Mouse (Mus musculus) lung, embryonic 15.5 days (tissue): ENCODE results near the gene Pls3. TPM values are rescaled to one million over a fixed set of nuclear protein-coding genes. Genes with fewer than 3 reads are reported as not detected.
"Not testable (repeated sequence)": the region's sequence is repeated elsewhere in the genome, so short reads cannot be mapped to it uniquely, and the experiment has no call there.

ENCODE experiments used
- ATAC-seq: fragments of 200-750 bp; cut with Nextera tagmentation; 2 replicates; pipeline ENCODE4 v1.8.0; 2017; ENCODE audit warnings: moderate number of reproducible peaks, borderline replicate concordance; ENCODE audit not compliant: low FRiP score, low TSS enrichment; ENCODE audit errors: extremely low read depth
- H3K27ac ChIP-seq: fragments of 300-500 bp; sonication (generic); 2 replicates; pipeline ENCODE4 v1.5.1; 2015; ENCODE audit warnings: moderate library complexity, mild to moderate bottlenecking, inconsistent platforms
- H3K27me3 ChIP-seq: fragments of 300-500 bp; sonication (generic); 2 replicates; pipeline ENCODE4 v1.6.1; 2015; ENCODE audit warnings: inconsistent platforms
- H3K36me3 ChIP-seq: fragments of 300-500 bp; sonication (generic); 2 replicates; pipeline ENCODE4 v1.6.1; 2015; ENCODE audit warnings: inconsistent platforms
- H3K4me1 ChIP-seq: fragments of 300-500 bp; sonication (generic); 2 replicates; pipeline ENCODE4 v1.6.1; 2015; ENCODE audit warnings: inconsistent platforms
- H3K4me2 ChIP-seq: fragments of 300-500 bp; sonication (generic); 2 replicates; pipeline ENCODE4 v1.6.1; 2015; ENCODE audit warnings: inconsistent platforms, mild to moderate bottlenecking, moderate library complexity
- H3K4me3 ChIP-seq: fragments of 300-500 bp; sonication (generic); 2 replicates; pipeline ENCODE4 v1.5.1; 2015; ENCODE audit warnings: mild to moderate bottlenecking, inconsistent platforms
- H3K9ac ChIP-seq: fragments of 300-500 bp; sonication (generic); 2 replicates; pipeline ENCODE4 v1.6.1; 2015; ENCODE audit warnings: inconsistent platforms
- H3K9me3 ChIP-seq: fragments of 300-500 bp; sonication (generic); 2 replicates; pipeline ENCODE4 v1.6.1; 2016; ENCODE audit warnings: inconsistent platforms
- WGBS: fragments of 180-500 bp; shearing (Covaris S2); methylation state at CpG from one replicate; pipeline ENCODE4 v1.1.7; 2015; 5-methylcytosine and 5-hydroxymethylcytosine counted together
- polyA plus RNA-seq: library from polyadenylated mRNA; unstranded; fragments of >200 nt; fragmentation: Nextera tagmentation; extraction: Ambion mirVana; gene quantifications from 2 replicates; pipeline ENCODE4 v1.2.1, GENCODE M21; 2015

The Pls3 gene
- polyA plus RNA-seq, 1 experiment from 2014 or later: 170 TPM

DNA sequence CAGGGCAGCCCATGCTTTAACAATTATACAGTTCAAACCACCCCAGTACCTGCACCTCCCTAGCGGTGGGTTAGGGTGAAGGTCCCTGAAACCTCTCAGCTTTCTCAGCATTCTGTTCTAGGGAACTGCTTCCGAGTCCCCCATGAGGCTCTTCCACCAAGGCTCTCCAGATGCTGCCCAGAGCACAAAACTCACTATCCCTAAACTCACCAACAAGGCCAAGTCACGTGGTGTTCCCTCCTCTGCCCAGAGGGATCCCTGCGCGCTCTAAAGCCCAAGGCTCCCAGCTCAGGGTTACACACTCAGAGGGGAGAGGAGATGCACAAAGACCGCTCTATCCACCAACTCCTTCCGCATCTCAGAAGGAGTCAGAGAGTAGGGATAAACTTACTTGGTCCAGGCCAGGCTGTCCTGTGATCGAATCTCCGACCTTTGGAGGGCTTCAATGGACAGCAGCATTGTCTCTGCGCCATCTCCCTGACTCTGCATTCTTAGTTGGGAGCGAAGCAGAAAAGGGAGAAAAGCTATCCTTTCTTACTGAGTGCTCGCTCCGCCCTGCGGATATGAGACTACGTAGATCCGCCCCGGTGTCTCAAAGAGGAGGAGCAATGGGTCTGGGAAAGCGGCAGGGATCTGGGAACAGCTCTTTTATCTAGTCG lies 110.7 kb downstream of the Pls3 start:
- peak overlapping the region; percentile 92 for H3K27ac ChIP-seq
- H3K27me3 ChIP-seq: no peaks in the 10 kb centered on the region
- H3K4me1 ChIP-seq: no peaks in the 10 kb centered on the region
- peak; percentile 98 for ATAC-seq
- peak overlapping the region; percentile 54 for H3K4me3 ChIP-seq
- H3K4me2 ChIP-seq: peak overlapping the region; percentile 56
- peak overlapping the region; percentile 55 for H3K9ac ChIP-seq
- no peaks in the 10 kb centered on the region for H3K9me3 ChIP-seq
- 11% methylated on average over 19 of the region's 19 CpGs for WGBS
- H3K36me3 ChIP-seq: no peaks in the 10 kb centered on the region

DNA sequence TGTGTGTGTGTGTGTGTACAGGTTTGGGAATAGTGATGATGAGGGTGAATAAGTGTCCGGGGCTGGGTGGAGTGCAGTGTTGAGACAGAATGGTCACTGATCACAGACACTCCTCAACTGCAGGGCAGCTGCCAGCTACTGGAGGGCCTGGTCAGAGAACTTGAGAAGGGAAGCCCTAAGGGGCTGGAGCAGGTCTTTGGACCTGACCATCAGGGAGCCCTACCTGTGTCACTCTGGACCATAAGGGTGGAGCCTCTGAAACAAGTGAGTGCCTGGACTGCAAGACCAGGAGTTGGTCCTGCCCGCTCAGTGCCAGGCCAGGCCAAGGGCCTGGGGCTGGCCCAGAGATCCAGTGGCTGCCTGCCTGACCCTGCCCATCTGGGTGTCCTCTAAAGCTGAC lies 115.5 kb downstream of the Pls3 start:
- H3K9me3 ChIP-seq, ATAC-seq, H3K27ac ChIP-seq, H3K9ac ChIP-seq, H3K4me1 ChIP-seq, H3K27me3 ChIP-seq, H3K4me3 ChIP-seq, H3K4me2 ChIP-seq, H3K36me3 ChIP-seq: not testable (repeated sequence)
- WGBS: 81% methylated on average over 2 of the region's 2 CpGs

DNA sequence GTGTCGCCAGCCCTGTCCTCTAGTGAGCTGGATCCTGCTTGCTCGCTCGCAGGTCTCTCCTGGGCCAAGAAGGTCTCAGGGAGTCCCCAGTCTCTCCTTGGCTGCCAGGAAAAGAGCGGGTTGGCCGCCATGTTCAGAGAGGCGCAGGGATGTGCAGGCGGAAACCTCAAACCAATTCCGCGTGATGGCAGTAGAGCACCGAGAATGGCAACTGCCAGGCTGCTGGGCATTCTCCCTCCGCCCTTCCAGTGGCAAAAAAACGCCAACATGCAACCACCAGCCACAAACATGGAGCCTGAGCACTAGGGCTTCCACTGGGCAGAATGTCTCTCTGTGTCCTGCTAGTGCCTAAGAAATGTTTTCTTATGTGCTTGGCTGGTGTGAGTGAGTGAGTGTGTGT lies 115.9 kb downstream of the Pls3 start:
- 73% methylated on average over 12 of the region's 12 CpGs for WGBS
- not testable (repeated sequence) for ATAC-seq, H3K27me3 ChIP-seq, H3K9ac ChIP-seq, H3K27ac ChIP-seq, H3K4me2 ChIP-seq, H3K9me3 ChIP-seq, H3K4me1 ChIP-seq, H3K36me3 ChIP-seq, H3K4me3 ChIP-seq

DNA sequence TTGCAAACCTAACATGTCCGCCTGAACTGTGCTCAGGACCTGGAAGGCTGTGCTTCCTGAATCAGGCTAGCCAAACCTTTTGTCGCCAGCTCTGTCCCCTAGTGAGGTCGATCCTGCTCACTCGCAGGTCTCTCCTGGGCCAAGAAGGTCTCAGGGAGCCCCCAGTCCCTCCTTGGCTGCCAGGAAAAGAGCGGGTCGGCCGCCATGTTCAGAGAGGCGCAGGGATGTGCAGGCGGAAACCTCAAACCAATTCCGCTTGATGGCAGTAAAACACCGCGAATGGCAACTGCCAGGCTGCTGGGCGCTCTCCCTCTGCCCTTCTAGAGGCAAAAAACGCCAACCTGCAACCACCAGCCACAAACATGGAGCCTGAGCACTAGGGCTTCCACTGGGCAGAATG lies 117.0 kb downstream of the Pls3 start:
- H3K9ac ChIP-seq, H3K4me2 ChIP-seq, H3K27me3 ChIP-seq, H3K4me1 ChIP-seq, H3K9me3 ChIP-seq, H3K36me3 ChIP-seq, H3K27ac ChIP-seq, H3K4me3 ChIP-seq, ATAC-seq: not testable (repeated sequence)
- 61% methylated on average over 14 of the region's 14 CpGs for WGBS

DNA sequence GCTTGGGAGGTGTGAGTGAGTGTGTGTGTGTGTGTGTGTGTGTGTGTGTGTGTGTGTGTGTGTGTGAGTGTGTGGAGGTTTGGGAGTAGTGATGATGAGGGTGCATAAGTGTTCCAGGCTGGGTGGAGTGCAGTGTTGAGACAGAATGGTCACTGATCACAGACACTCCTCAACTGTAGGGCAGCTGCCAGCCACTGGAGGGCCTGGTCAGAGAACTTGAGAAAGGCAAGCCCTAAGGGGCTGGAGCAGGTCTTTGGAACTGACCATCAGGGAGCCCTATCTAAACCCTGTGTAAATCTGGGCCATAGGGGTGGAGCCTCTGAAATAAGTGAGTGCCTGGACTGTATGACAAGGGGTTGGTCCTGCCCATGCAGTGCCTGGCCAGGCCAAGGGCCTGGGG lies 120.5 kb downstream of the Pls3 start:
- H3K27me3 ChIP-seq, H3K27ac ChIP-seq, H3K9ac ChIP-seq, H3K4me2 ChIP-seq, ATAC-seq, H3K4me3 ChIP-seq, H3K9me3 ChIP-seq, H3K4me1 ChIP-seq, H3K36me3 ChIP-seq: not testable (repeated sequence)

DNA sequence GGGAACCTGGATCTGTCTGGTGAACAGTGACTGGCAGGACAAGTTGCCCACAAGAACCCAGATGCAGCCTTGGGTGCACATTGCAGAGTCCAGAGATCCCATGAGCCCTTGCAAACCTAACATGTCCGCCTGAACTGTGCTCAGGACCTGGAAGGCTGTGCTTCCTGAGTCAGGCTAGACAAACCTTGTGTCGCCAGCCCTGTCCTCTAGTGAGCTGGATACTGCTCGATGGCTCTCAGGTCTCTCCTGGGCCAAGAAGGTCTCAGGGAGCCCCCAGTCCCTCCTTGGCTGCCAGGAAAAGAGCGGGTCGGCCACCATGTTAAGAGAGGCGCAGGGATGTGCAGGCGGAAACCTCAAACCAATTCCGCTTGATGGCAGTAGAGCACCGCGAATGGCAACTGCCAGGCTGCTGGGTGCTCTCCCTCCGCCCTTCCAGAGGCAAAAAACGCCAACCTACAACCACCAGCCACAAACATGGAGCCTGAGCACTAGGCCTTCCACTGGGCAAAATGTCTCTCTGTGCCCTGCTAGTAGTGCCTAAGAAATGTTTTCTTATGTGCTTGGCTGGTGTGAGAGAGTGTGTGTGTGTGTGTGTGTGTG lies 124.8 kb downstream of the Pls3 start:
- not testable (repeated sequence) for H3K27me3 ChIP-seq, H3K27ac ChIP-seq, H3K9ac ChIP-seq, H3K36me3 ChIP-seq, H3K4me2 ChIP-seq, H3K9me3 ChIP-seq, H3K4me1 ChIP-seq, H3K4me3 ChIP-seq, ATAC-seq
- 61% methylated on average over 5 of the region's 12 CpGs for WGBS

DNA sequence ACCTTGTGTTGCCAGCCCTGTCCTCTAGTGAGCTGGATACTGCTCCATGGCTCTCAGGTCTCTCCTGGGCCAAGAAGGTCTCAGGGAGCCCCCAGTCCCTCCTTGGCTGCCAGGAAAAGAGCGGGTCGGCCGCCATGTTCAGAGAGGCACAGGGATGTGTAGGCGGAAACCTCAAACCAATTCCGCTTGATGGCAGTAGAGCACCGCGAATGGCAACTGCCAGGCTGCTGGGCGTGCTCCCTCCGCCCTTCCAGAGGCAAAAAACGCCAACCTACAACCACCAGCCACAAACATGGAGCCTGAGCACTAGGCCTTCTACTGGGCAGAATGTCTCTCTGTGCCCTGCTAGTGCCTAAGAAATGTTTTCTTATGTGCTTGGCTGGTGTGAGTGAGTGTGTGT lies 125.7 kb downstream of the Pls3 start:
- not testable (repeated sequence) for H3K9me3 ChIP-seq, H3K9ac ChIP-seq, H3K27ac ChIP-seq, ATAC-seq, H3K4me2 ChIP-seq, H3K27me3 ChIP-seq, H3K36me3 ChIP-seq, H3K4me3 ChIP-seq, H3K4me1 ChIP-seq
- WGBS: 73% methylated on average over 7 of the region's 10 CpGs

DNA sequence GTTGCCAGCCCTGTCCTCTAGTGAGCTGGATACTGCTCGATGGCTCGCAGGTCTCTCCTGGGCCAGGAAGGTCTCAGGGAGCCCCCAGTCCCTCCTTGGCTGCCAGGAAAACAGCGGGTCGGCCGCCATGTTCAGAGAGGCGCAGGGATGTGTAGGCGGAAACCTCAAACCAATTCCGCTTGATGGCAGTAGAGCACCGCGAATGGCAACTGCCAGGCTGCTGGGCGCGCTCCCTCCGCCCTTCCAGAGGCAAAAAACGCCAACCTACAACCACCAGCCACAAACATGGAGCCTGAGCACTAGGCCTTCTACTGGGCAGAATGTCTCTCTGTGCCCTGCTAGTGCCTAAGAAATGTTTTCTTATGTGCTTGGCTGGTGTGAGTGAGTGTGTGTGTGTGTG lies 130.5 kb downstream of the Pls3 start:
- 50% methylated on average over 12 of the region's 14 CpGs for WGBS
- H3K27me3 ChIP-seq, H3K9me3 ChIP-seq, H3K36me3 ChIP-seq, H3K4me1 ChIP-seq, ATAC-seq, H3K4me2 ChIP-seq, H3K9ac ChIP-seq, H3K27ac ChIP-seq, H3K4me3 ChIP-seq: not testable (repeated sequence)

DNA sequence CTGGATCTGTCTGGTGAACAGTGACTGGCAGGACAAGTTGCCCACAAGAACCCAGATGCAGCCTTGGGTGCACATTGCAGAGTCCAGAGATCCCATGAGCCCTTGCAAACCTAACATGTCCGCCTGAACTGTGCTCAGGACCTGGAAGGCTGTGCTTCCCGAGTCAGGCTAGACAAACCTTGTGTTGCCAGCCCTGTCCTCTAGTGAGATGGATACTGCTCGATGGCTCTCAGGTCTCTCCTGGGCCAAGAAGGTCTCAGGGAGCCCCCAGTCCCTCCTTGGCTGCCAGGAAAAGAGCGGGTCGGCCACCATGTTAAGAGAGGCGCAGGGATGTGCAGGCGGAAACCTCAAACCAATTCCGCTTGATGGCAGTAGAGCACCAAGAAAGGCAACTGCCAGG lies 135.5 kb downstream of the Pls3 start:
- WGBS: 71% methylated on average over 5 of the region's 8 CpGs
- not testable (repeated sequence) for ATAC-seq, H3K9ac ChIP-seq, H3K27ac ChIP-seq, H3K4me3 ChIP-seq, H3K4me1 ChIP-seq, H3K9me3 ChIP-seq, H3K36me3 ChIP-seq, H3K27me3 ChIP-seq, H3K4me2 ChIP-seq
